Mouse (Mus musculus): ENCODE results near the gene Pacs2.

Gene Pacs2

DNA sequence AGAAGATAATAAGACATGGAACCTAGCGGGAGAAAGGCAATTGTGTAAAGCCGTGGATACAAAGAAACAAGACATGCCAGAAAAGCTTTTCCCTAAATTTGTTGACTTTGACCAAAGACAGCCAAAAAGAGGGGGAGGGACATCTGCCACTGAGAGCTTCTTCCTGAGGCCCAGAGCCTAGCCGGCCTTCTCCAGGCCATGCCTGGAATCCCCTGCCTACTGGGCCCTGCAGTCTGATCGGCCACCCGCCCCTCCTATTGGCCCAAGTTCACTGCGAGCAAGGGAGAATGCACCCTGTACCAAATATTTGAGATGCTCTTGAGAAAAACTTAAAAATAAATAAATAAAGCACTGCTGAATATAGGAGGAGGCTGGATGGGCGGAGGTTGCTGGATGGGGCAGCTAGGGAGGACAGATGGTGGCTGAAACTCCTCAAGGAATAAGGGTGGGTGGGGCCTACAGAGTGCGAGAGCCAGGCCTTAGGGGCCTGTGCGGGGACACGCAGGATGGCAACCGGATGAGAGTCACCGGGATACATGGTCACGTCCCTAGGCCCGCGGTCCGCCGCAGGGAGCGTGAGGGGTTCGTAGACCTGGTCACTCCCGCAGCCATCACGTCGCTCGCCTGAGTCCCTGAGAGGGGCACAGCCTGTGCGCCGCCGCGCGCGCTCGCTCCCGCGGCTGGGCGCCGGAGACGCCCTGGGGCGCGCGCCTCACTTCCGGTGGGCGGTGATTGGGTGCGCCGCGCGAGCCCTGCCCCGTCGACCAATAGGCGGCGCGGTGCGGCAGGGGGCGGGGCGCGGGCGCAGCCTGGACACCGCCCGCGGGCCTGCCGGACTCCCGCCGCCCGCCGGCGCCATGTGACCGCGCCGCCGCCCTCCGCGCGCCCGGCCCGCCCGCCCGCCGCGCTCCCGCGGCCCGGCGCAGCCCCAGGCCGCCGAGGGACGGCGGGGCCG is at the start of gene Pacs2:
Gene Pacs2 (plus strand): TSS at position 905 of the 955 bp plus-strand sequence.
- DNase-seq (ENCODE audit: low spot score in 2 of 2), result peak; percentile 90 to 97

DNA sequence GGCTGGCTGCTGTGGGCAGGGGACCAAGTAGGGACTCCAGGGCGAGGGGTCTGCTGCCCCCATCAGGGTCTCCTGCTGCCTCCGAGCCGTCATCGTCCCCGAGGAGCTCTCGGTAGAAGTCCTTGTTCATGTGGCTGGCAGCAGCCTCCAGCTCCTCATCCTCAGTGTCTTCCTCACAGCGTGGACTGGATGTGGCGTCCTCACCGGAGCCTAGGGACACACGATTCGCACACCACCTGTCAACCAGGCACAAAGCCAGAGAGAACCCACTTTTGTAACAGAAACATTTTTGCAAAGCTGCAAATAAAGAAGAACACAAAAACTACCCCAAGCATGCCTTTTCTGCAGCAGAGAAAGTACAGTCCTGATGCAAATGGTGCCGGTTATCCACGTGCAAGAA is 48.5 kb upstream of the Pacs2 start:
- DNase-seq (ENCODE audit: low spot score in 2 of 2), result no peak

DNA sequence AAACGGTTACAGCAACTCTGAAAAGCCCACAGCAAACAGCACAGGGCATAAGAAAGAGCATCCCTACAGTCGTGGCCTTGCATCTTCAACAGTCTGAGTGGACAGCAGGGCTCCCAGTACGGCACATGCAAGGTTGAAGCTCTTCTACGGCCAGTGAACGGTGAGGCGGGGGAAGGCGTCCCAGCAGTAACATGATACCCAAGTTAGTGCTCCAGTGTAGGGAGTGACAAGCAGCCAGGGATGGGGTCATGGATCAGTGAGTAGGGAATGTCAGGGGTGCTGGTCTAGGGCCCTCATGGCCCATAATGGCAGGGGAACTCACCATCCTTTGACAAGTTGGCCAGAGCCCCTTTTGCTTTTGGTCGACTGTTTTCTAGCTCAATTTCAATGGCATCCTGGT is 45.4 kb upstream of the Pacs2 start:
- no peak for DNase-seq (ENCODE audit: low spot score in 2 of 2)

DNA sequence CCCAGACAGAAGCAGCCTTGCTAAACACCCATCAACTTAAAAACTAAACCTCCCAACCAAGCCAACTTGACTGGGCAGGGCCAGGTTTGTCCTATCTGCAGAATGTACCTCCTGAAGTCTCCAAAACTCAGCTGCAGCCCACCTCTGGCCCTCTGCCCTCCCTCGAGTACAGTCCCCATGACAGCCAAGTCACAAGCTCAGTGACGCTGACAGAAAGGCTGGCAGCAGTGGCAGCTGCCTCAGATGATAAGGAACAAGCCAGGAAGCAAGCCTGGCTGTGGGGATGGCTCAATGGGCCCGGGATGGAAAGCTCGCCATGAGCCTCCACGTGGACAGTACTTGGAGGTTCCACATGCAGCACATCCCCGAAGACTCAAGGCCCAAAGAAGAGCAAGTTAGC is 44.7 kb upstream of the Pacs2 start:
- no peak for DNase-seq (ENCODE audit: low spot score in 2 of 2)

DNA sequence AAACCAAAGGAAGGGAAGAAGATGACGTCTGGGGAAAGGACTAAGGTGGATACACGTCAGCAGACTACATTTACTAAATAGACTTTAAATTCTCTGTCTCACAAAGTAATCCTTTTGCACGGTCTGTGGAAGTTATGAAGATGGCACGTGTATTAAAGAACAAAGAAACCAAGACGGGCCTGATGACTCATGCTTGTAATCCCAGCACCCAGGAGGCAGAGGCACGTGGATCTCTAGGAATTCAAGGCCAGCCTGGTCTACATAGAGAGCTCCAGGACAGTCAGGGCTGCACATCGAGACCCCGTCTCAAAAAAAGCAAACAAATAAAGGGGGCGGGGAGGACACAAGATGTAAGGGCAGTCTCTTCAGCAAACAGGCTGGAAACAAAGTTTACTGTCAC is 39.6 kb upstream of the Pacs2 start:
- DNase-seq (ENCODE audit: low spot score in 2 of 2), result no peak

DNA sequence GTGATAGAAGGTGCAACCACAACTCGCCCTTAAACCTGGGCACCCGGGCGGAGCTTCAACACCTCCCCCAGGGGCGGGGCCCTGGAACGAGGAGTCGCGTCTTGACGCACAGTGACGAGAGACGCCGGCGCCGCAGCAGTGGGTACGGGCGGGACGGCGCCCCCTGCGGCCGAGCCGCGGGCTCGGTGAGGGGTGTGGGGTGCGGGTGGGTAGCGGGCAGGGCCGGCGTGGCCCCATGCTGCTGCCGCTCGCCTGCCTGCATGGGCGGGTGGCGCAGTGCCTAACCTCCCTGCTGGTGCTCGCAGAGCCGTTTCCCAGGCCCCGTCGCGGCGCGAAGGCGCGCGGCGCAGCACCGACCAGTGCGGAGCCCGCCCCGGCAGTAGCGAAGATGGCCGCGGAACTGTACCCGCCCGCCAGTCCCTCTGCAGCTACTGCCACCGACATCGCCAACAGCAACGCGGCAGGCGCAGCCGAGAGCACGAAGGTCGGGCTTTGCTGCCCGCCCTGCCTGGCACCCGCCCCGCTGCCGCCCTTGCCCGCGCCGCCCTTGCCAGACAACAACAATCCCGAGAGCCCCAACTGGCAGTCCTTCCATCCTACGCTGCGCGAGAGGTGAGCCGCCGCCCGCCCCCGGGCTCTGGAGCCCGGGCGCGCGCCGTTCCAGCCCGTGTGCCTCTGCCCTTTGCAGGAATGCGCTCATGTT is 37.8 kb upstream of the Pacs2 start, which contains the start of gene Btbd6:
Gene Btbd6 (plus strand): TSS at position 112 of the 703 bp plus-strand sequence.
- DNase-seq (ENCODE audit: low spot score in 2 of 2), result peak; percentile 73 to 91

DNA sequence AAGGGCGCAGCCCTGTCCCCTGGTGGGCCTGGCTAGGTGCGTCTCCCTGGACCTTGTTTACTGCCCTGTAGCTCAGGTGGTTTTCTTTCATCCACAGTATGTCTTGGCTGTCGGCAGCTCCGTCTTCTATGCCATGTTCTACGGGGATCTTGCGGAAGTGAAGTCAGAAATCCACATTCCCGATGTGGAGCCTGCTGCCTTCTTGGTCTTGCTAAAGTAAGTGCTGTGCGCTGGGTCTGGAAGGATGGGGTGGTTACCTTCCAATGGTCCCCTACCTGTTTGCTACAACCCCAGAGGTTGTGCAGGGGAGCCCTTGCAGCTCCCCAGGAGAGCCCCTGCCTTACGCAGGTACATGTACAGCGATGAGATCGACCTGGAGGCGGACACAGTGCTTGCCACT is 37.2 kb upstream of the Pacs2 start:
- no peak for DNase-seq (ENCODE audit: low spot score in 2 of 2)

DNA sequence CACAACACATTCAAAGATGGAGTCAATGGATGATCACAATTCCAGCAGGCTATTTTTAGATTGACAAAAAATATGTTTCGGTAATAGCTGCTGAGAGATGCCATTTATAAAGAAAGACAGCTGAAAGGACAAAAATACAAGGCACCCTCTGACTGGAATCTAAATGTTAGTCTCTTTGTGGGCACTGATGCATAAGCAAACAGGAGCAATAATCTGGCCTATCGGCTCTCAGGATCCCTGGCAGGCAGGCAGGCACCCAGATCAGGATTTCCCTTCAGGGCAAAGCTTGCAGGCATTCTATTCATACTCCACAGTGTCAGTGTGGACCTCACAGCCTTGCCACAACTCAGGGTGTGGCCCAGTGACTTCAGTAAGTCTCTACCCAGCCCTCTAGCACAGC is 32.3 kb upstream of the Pacs2 start:
- DNase-seq (ENCODE audit: low spot score in 2 of 2), result no peak

DNA sequence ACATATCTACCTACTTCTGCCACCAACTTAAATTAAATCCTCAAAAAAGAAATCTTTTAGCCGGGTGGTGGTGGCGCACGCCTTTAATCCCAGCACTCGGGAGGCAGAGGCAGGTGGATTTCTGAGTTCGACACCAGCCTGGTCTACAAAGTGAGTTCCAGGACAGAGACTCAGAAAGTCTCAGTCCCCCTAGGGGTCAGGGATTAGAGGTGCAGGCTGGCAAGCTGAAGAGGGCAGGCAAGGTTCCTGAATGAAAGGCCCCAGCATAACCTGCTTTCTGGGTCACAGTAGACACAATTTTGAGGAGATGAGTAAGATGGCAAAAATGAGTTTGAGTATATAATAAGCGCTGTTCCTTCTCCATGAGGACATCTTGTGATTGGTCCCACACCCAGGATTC is 29.0 kb upstream of the Pacs2 start:
- peak in 1 of 2 experiments; percentile 48 for DNase-seq (ENCODE audit: low spot score in 2 of 2)

DNA sequence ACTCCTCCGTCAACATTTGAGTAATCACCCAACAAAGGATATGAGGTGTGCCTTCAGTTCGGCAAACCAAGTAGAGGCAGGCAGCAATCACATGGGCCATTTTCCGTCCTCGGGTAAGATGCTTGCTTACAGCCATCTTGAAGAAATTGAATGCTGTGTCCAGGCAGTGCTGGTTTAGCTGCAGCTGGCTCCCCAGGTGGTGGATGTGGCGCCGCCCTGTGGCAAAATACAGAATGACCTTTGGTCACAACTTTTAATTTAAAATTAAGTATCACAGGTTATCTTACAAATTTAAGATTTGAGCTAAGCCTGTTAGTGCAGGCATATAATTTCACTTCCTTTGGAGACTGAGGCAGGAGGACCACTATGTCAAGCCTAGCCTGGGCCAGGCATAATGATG is 26.4 kb upstream of the Pacs2 start:
- peak; percentile 44 to 80 for DNase-seq (ENCODE audit: low spot score in 2 of 2)

DNA sequence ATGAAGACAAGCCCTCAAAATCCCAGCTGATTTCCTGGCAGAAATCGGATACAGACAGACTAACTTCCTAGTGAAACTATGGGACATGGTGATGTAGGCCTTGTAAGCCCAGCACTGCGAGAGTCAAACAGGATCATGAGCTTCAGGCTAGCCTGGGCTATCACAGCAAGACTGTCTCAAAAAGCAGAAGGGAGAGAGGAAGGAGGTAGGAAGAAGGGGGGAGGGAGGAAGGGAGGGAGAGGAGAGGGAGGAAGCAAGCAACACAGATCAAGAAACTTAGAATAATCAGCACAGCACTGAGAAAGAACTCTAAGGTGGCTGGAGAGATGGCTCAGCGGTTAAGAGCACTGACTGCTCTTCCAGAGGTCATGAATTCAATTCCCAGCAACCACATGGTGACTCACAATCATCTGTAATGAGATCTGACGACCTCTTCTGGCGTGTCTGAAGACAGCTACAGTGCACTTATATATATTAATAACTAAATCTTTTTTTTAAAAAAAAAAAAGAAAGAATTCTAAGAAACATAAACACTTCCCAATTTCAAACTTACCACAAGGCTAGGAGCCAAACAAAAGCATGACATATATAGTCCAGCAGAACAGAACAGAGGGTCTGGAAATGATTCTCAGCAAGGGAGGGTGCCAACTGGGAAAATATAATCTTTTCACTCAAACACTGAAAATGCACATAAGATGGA is 23.5 kb upstream of the Pacs2 start:
- no peak for DNase-seq (ENCODE audit: low spot score in 2 of 2)

DNA sequence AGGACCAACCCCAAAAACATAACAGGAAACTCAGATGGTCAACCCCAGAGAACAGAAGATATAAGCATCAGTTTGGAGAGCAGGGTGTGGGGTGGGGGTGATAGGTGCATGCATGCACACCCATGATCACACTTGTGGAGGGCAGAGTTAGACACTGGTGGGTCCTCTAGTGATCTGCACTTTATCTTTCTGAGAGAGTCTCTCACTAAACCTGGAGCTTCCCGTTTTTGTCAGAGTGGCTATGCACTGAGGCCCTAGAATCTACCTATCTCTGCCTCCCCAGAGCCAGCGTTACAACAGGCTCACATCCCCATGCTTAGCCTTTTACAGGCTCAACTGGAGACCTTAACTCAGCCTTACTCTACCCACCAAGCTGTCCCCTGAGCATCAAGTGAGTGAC is 22.9 kb upstream of the Pacs2 start:
- no peak for DNase-seq (ENCODE audit: low spot score in 2 of 2)

DNA sequence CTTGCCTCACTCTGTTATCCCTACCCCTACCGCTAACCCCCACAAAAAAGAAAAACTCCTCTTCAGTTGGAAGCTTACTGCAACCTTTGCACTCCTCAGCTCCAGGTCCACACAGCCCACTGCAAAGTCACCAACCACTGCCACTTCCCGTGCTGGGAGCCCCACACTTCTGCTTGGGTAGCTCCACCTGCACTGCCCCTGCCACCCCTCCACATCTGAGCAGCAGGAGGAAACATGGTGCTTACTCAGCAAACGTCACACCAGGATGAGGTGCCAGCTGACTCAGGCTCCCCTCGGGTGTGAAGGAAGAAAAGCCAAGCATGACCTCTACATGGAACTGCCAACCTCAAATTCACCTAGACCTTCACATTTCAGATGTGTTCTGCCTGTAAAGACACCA is 20.2 kb upstream of the Pacs2 start:
- peak in 1 of 2 experiments; percentile 33 for DNase-seq (ENCODE audit: low spot score in 2 of 2)

DNA sequence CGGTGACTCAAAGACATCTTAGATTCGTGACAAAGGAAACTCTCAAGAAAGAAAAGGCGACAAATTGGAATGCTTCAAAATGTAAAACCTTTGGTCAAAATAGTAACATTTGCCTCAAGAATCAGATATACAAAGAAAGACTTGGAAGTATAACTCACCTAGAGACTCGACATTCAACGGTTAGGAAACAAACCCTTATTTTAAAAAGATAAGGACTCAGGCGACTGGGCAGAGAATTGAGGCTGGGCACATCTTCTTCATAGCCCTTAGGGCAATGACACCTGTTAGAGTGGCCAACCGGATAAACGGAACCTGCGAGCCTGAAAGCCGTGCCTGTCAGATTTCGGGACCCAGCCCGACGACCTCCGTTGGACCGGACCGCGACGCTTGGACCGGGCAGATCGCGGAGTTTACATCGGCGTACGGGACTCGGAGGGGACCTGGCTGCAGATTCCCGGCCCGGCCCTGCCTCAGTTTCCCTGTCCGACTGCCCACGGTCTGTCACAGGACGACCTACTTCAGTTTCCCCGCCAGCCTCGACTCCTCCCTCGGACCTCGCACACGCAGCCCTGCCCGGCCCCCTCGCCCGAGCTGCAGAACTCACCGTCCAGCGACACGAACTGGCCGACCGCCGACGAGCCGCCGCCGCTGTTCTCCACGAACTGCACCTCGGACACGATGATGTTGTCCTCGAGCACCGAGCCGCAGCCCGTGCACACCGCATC is 14.6 kb upstream of the Pacs2 start:
- no peak for DNase-seq (ENCODE audit: low spot score in 2 of 2)

DNA sequence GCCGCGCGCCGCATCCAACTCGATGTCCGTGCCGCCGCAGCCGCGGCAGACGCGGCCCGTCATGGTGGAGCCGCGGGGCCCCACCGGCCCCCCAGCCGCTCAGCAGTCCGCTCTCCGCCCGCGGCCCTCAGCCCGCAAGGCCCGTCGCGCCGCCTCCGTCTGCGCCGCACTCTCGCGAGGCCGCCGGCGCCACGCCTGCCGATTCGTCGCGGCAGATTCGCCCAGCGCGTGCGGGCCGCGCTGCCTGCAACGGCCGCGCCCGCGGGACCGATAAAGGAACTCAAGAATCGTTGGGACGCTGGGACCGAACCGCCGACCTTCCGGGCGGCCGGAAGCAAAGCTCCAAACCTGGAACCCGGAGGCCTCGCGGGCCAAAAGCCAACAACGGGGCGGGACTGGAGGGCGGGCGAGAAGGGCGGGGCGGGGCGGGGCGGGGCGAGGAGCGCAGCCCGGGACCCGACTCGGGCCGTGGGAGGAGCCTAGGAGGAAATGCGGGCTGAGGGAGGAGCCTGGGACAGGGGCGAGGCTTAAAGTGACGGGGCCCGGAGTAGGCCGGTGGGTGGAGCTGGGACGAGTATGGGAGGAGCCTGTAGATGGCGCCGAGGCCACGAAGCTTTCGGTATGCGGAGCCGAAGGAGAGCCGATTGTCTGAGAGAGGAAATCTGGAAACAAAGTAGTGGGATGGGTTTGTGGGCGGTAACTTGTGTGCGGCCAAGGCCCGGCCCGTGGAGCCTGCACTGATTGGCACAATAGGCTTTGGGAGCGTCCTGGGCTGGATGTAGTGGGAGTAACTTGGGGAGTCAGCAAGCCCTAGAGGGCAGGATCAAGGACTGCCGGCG is 13.8 kb upstream of the Pacs2 start, which contains the start of gene Brf1:
Gene Brf1 (minus strand): TSS at position 411 of the 839 bp plus-strand sequence.
- peak; percentile 94 to 98 for DNase-seq (ENCODE audit: low spot score in 2 of 2)

DNA sequence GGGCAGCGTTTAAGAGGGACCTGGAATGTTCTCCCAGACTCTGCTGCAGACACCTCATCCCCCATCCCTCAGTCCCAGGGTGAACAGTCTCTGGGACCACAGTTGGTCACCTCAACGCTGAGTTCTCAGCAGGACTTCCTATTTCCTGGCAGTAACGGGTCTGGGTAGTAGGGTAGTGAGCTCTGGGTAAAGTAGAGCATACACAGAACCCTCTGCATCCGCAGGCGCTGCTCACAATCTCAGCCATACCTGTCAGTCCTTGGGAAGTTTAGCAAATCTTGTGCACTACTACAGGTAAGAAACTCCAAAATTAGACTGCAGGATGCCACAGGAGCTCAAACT is 13.2 kb upstream of the Pacs2 start:
- no peak for DNase-seq (ENCODE audit: low spot score in 2 of 2)

DNA sequence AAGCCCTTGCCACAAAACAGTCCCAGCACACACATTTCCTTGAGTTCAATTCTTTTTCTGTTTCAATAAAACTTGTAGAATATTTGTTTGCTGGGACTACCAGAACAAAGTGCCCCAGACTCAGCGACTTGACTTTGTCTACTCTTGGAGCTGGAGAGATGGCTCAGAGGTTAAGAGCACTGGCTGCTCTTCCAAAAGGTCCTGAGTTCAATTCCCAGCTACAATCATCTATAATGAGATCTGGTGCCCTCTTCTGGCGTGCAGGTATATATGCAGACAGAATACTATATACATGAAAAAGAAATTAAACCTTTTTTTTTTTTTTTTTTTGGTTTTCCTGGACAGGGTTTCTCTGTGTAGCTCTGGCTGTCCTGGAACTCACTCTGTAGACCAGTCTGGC is 11.6 kb upstream of the Pacs2 start:
- peak in 1 of 2 experiments; percentile 55 for DNase-seq (ENCODE audit: low spot score in 2 of 2)

DNA sequence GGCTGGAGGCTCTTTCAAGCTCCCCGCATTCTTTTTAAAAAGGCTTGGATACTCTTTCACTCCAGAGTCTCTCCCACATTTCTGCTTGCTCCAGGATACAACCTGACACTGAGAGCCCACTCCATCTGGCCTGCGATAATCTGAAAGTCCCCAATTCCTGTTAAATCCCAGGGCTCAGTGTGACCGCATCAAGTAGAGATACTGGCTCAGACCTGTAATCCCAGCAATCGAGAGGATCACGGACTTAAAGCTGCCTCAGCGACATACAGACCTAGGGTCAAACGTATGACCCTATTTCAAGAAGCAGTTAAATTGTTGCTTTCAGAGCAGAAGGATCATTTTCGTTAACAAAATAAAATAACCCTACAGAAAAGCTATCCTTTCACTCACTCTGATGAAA is 10.3 kb upstream of the Pacs2 start:
- DNase-seq (ENCODE audit: low spot score in 2 of 2), result no peak

DNA sequence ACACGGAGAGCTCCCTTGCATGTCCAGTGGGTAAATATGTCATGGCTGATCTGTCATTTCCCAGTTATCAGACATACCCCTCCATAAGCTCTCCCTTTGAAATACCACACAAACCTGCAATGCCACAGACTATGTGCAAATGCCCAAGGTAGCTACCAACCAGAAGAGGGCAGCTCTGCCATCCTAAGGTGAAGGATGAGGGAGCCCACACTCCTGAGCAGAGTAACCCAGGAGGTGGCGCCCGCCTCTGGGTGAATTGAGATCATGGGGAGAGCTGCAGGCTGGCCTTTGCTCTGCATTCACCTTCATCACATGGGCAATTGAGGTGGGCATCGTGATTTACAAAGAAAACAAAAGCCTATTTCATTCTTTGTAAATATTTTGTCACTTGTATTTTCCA is 9.3 kb upstream of the Pacs2 start:
- peak in 1 of 2 experiments; percentile 82 for DNase-seq (ENCODE audit: low spot score in 2 of 2)

DNA sequence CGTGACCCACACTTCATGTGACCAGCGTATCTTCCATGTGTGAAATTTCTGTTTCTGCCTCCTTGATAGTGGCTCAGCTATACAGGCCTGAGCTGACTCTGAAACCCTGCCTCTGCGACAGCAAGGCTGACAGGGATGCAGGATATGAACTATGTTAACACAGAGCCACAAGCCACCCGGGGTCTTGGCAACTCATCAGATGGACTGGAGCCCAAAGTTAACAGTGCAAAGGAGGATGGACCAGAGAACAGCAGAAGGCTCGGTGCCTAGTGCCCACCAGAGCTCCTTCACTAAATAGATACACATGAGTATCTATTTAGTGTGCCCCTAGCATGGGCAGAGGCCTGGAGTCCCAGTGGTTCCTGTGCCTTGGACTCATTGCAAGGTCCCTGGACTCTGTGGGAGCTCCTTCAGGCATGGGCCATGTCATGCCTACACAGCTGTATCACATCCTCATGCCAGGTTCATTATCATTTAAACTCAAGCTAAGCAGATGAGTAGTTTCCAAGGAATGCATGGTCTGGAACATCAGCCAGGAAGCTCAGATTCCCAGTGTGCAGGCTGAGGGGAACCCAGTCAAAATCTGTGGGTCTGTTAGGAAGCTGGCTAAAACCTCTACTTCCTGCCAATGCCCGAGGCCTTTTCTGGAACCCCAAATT is 2.5 kb upstream of the Pacs2 start:
- DNase-seq (ENCODE audit: low spot score in 2 of 2), result no peak
